Mouse (Mus musculus) cerebellum, adult 2 months (tissue): ENCODE measurements at regions not wholly inside any gene's neighbourhood (a gene's known extent, or its start where the extent isn't known, plus 50 kb on each side); places are given as distances from the start of the nearest gene placed in this dataset.
A peak's percentile ranks its signal among the peaks of the same experiment; 100 is the strongest.

Source experiments
- DNase-seq, 2 experiments: peaks; one replicate each; pipeline ENCODE4 v3.0.0; 2021
- H3K27ac ChIP-seq: fragments of 200-500 bp; 2 replicates; pipeline ENCODE4 v1.5.1; 2012; ENCODE audit warnings: low read length, control low read depth, inconsistent platforms; ENCODE audit not compliant: insufficient read depth
- H3K27me3 ChIP-seq: fragments of 200-500 bp; 2 replicates; pipeline ENCODE4 v1.6.1; 2012; ENCODE audit warnings: inconsistent platforms, mild to moderate bottlenecking, low read length, moderate library complexity; ENCODE audit not compliant: control insufficient read depth, insufficient read depth
- H3K4me1 ChIP-seq: fragments of 200-500 bp; 2 replicates; pipeline ENCODE4 v1.6.1; 2011; ENCODE audit warnings: low read length; ENCODE audit not compliant: control insufficient read depth, insufficient read depth
- H3K4me3 ChIP-seq: fragments of 200-500 bp; replicated peaks from 2 replicates; pipeline ENCODE3; 2011; ENCODE audit warnings: mild to moderate bottlenecking, low read depth, low read length, control low read depth; ENCODE audit not compliant: insufficient read depth
- CTCF ChIP-seq: fragments of 200-500 bp; IDR thresholded peaks from 2 replicates; pipeline ENCODE4 v1.5.1; 2011; ENCODE audit warnings: low read depth, mild to moderate bottlenecking, control low read depth, low read length, moderate library complexity, borderline replicate concordance; ENCODE audit not compliant: insufficient read depth
- POLR2A ChIP-seq: fragments of 200-500 bp; IDR thresholded peaks from 2 replicates; pipeline ENCODE4 v1.6.1; 2011; ENCODE audit warnings: low read length, control low read depth, borderline replicate concordance; ENCODE audit not compliant: insufficient read depth
- WGBS: fragments of 180-500 bp; shearing (Covaris S2); methylation state at CpG from one replicate; pipeline ENCODE4 v1.1.7; 2018; 5-methylcytosine and 5-hydroxymethylcytosine counted together

- no peak overlapping the region for H3K4me3 ChIP-seq
- TF ChIP-seq POLR2A = no peak
- WGBS = 66% methylated on average over 15 of the region's 15 CpGs
Observed at GRCm38 (mm10) chr10:67689944-67690670, 141.4 kb upstream of the Ado start.

GRCm38 (mm10) chr10:67679382-67679781, 130.6 kb upstream of the Ado start:
- TF ChIP-seq CTCF (no peak), POLR2A (no peak)

More at GRCm38 (mm10) chr10:67689944-67690670, 141.4 kb upstream of the Ado start:
- no peaks in the 10 kb centered on the region; the same call in 1 of the 2 replicates for H3K27me3 ChIP-seq
- no peak overlapping the region for H3K27ac ChIP-seq
- H3K4me1 ChIP-seq = no peaks in the 10 kb centered on the region
- no peak for DNase-seq

GRCm38 (mm10) chr10:67673450-67673849, 124.7 kb upstream of the Ado start:
- no peak for DNase-seq
- TF ChIP-seq POLR2A (no peak), CTCF (no peak)
- 74% methylated on average over 8 of the region's 8 CpGs for WGBS

More at GRCm38 (mm10) chr10:67679382-67679781, 130.6 kb upstream of the Ado start:
- Histone ChIP-seq H3K27me3 (no peaks in the 10 kb centered on the region), H3K4me1 (no peaks in the 10 kb centered on the region), H3K27ac (no peak overlapping the region), H3K4me3 (no peak overlapping the region)
- 89% methylated on average over 4 of the region's 4 CpGs for WGBS
- no peak for DNase-seq

GRCm38 (mm10) chr10:67672281-67672680, 123.5 kb upstream of the Ado start:
- peak; percentile 10 to 32 for DNase-seq
- H3K27ac ChIP-seq = no peak overlapping the region
- H3K4me1 ChIP-seq = no peaks in the 10 kb centered on the region
- no peaks in the 10 kb centered on the region for H3K27me3 ChIP-seq
- no peak for TF ChIP-seq CTCF
- TF ChIP-seq POLR2A = no peak
- no peak overlapping the region for H3K4me3 ChIP-seq
- WGBS = 9% methylated on average over 8 of the region's 8 CpGs

More at GRCm38 (mm10) chr10:67673450-67673849, 124.7 kb upstream of the Ado start:
- no peak overlapping the region for H3K4me3 ChIP-seq
- H3K27ac ChIP-seq = no peak overlapping the region
- no peaks in the 10 kb centered on the region for H3K27me3 ChIP-seq
- H3K4me1 ChIP-seq = no peaks in the 10 kb centered on the region

- Histone ChIP-seq H3K27ac (no peak overlapping the region), H3K4me1 (no peaks in the 10 kb centered on the region), H3K4me3 (no peak overlapping the region), H3K27me3 (no peaks in the 10 kb centered on the region)
- WGBS = 69% methylated on average over 2 of the region's 2 CpGs
- TF ChIP-seq POLR2A (no peak), CTCF (no peak)
- DNase-seq = no peak
Observed at GRCm38 (mm10) chr10:67669066-67669465, 120.3 kb upstream of the Ado start.

- Histone ChIP-seq H3K4me1 (no peaks in the 10 kb centered on the region), H3K27me3 (no peaks in the 10 kb centered on the region), H3K27ac (no peak overlapping the region), H3K4me3 (no peak overlapping the region)
- TF ChIP-seq POLR2A (no peak), CTCF (no peak)
- WGBS = 54% methylated on average over 3 of the region's 3 CpGs
- DNase-seq = no peak
Observed at GRCm38 (mm10) chr10:67663028-67663427, 114.3 kb upstream of the Ado start.

GRCm38 (mm10) chr10:67661666-67662065, 112.9 kb upstream of the Ado start:
- H3K4me3 ChIP-seq = no peak overlapping the region
- no peak for TF ChIP-seq POLR2A
- TF ChIP-seq CTCF = no peak
- H3K4me1 ChIP-seq = no peaks in the 10 kb centered on the region
- 83% methylated on average over 4 of the region's 4 CpGs for WGBS
- H3K27ac ChIP-seq = no peak overlapping the region
- DNase-seq = no peak
- no peaks in the 10 kb centered on the region for H3K27me3 ChIP-seq

- Histone ChIP-seq H3K27me3 (no peaks in the 10 kb centered on the region), H3K4me1 (no peaks in the 10 kb centered on the region), H3K4me3 (no peak overlapping the region), H3K27ac (no peak overlapping the region)
- DNase-seq = no peak
- WGBS = 77% methylated on average over 4 of the region's 4 CpGs
- no peak for TF ChIP-seq POLR2A
- TF ChIP-seq CTCF = no peak
Observed at GRCm38 (mm10) chr10:67658005-67658545, 109.3 kb upstream of the Ado start.
